Mouse (Mus musculus) small intestine, adult 2 months (tissue): ENCODE data around the gene Tnik. TPM values are rescaled to one million over a fixed set of nuclear protein-coding genes. Genes with fewer than 3 reads are reported as not detected.

Experiments
- H3K27ac ChIP-seq: fragments of 200-500 bp; 2 replicates; pipeline ENCODE4 v1.5.1; 2012; ENCODE audit warnings: low read depth, low read length, control low read depth, inconsistent platforms; ENCODE audit not compliant: insufficient read depth
- H3K27me3 ChIP-seq: fragments of 200-500 bp; 2 replicates; pipeline ENCODE4 v1.6.1; 2012; ENCODE audit warnings: mild to moderate bottlenecking, moderate library complexity, low read length, inconsistent platforms; ENCODE audit not compliant: control insufficient read depth, insufficient read depth
- H3K36me3 ChIP-seq: fragments of 200-500 bp; 2 replicates; pipeline ENCODE4 v1.6.1; 2012; ENCODE audit warnings: mild to moderate bottlenecking, low read length, control low read depth, inconsistent platforms; ENCODE audit not compliant: control insufficient read depth, insufficient read depth
- H3K4me1 ChIP-seq: fragments of 200-500 bp; 2 replicates; pipeline ENCODE4 v1.6.1; 2012; ENCODE audit warnings: low read length, inconsistent platforms, mixed read lengths; ENCODE audit not compliant: control insufficient read depth, insufficient read depth, insufficient read length
- H3K4me3 ChIP-seq: fragments of 200-500 bp; 2 replicates; pipeline ENCODE4 v1.5.1; 2012; ENCODE audit warnings: low read depth, mild to moderate bottlenecking, control low read depth, inconsistent platforms, low read length, moderate library complexity
- CTCF ChIP-seq: fragments of 200-500 bp; IDR thresholded peaks from 2 replicates; pipeline ENCODE4 v1.5.1; 2012; ENCODE audit warnings: low read depth, mild to moderate bottlenecking, control low read depth, inconsistent platforms, low read length, moderate library complexity, mixed read lengths; ENCODE audit not compliant: insufficient replicate concordance, insufficient read length; ENCODE audit errors: extremely low read depth
- POLR2A ChIP-seq: fragments of 200-500 bp; IDR thresholded peaks from 2 replicates; pipeline ENCODE4 v1.6.1; 2012; ENCODE audit warnings: low read depth, mild to moderate bottlenecking, control low read depth, inconsistent platforms, low read length, moderate library complexity
- WGBS: fragments of 180-500 bp; shearing (Covaris S2); methylation state at CpG from one replicate; pipeline ENCODE4 v1.1.7; 2018; 5-methylcytosine and 5-hydroxymethylcytosine counted together
- polyA plus RNA-seq: library from polyadenylated mRNA; depleted of rRNA; stranded (reverse); fragments of >200 nt; gene quantifications from 2 replicates; pipeline ENCODE4 v1.2.3, GENCODE M21; 2012

Tnik gene
- polyA plus RNA-seq, 1 experiment = 10.8 TPM

DNA sequence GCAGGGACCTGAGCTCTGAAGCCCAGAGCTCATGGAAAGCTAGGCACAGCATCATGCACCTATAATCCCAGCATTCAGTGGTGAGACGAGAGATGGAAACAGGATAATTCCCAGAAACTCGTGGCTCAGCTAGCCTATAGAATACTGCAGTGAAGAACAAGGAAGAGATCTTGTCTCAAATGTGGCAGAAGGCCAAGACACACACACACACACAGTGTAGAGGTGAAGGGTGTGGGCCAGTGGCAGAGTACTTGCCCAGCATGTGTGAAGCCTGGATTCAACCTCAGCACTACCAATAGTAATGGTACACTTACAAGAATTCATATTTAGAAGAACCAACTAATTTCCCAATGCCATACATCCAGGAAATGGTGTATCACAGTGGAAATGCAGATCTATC is 24.9 kb upstream of the Tnik start:
- no peaks in the 10 kb centered on the region for H3K27me3 ChIP-seq
- TF ChIP-seq POLR2A (no peak), CTCF (no peak)
- H3K27ac ChIP-seq = no peak overlapping the region
- no peak overlapping the region for H3K4me3 ChIP-seq
- H3K4me1 ChIP-seq = peaks cover 24% of the 10 kb centered on the region
- 31% methylated on average over 2 of the region's 2 CpGs for WGBS
- no peaks in the 10 kb centered on the region for H3K36me3 ChIP-seq

GRCm38 (mm10) chr3:28242561-28242960 is 20.5 kb upstream of the Tnik start:
- no peak for TF ChIP-seq CTCF
- TF ChIP-seq POLR2A = no peak
- WGBS = 92% methylated on average over 2 of the region's 2 CpGs
- no peak overlapping the region for H3K4me3 ChIP-seq
- no peaks in the 10 kb centered on the region for H3K27me3 ChIP-seq
- no peak overlapping the region for H3K27ac ChIP-seq
- H3K36me3 ChIP-seq = no peaks in the 10 kb centered on the region
- peaks cover 7% of the 10 kb centered on the region; the same call in 1 of the 2 replicates for H3K4me1 ChIP-seq

DNA sequence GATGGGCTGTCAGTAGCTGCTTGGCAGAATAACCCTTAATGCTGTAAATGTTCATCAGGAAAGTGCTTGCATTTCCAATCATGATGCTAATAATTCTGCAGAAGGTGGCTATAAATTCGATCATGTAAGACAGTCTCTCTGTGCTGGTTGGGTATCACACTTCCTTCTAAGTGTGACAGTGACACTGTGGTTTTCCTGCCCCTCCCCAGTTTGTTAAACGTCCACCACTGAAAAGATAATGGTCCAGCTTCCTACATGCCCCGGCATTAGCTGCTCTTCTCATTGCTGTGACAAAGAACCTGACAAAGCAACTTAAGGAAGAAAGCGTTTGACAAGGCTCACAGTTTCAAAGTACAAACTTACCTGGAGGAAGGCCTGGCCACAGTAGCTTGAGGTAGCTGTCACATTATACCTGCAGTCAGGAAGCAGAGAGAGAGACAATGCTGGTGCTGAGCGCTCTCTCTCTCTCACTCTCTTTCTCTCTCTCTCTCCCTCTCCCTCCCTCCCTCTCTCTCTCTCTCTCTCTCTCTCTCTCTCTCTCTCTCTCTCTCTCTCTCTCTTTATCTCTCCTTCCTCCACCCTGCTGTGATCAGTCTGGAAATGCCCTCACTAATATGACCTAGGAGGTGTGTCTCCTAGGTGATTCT is 18.6 kb upstream of the Tnik start:
- WGBS = 48% methylated on average over 5 of the region's 5 CpGs
- Histone ChIP-seq H3K27me3 (no peaks in the 10 kb centered on the region), H3K27ac (no peak overlapping the region), H3K4me1 (no peaks in the 10 kb centered on the region; the same call in 1 of the 2 replicates), H3K36me3 (no peaks in the 10 kb centered on the region), H3K4me3 (no peak overlapping the region)
- TF ChIP-seq CTCF (no peak), POLR2A (no peak)

- TF ChIP-seq POLR2A (no peak), CTCF (no peak)
- 60% methylated on average over 3 of the region's 3 CpGs for WGBS
- H3K4me3 ChIP-seq = no peak overlapping the region
- no peak overlapping the region for H3K27ac ChIP-seq
- no peaks in the 10 kb centered on the region; the same call in 1 of the 2 replicates for H3K4me1 ChIP-seq
- H3K27me3 ChIP-seq = no peaks in the 10 kb centered on the region
- H3K36me3 ChIP-seq = no peaks in the 10 kb centered on the region
These were observed 14.6 kb upstream of the Tnik start for GRCm38 (mm10) chr3:28248255-28248957.

DNA sequence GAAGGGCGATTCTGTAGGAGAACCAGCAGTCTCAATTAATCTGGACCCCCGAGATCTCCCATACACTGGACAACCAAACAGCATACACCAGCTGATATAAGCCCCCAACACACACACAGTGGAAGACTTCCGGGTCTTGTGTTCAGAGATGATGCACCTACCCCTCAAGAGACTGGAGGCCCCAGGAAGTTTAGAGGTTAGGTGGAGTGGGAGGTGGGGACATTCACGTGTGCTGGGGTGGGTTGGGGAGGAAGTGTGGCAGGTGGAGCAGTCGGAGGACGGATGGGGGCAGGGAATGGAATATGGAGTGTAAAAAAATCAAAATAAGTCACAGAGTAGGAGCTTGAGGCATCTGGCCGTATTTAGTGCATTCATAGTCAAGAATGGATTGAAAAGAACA is 7.3 kb upstream of the Tnik start:
- Histone ChIP-seq H3K4me1 (no peaks in the 10 kb centered on the region), H3K27me3 (no peaks in the 10 kb centered on the region), H3K36me3 (no peaks in the 10 kb centered on the region), H3K4me3 (no peak overlapping the region), H3K27ac (no peak overlapping the region)
- TF ChIP-seq POLR2A (no peak), CTCF (no peak)
- WGBS = 91% methylated on average over 7 of the region's 7 CpGs

DNA sequence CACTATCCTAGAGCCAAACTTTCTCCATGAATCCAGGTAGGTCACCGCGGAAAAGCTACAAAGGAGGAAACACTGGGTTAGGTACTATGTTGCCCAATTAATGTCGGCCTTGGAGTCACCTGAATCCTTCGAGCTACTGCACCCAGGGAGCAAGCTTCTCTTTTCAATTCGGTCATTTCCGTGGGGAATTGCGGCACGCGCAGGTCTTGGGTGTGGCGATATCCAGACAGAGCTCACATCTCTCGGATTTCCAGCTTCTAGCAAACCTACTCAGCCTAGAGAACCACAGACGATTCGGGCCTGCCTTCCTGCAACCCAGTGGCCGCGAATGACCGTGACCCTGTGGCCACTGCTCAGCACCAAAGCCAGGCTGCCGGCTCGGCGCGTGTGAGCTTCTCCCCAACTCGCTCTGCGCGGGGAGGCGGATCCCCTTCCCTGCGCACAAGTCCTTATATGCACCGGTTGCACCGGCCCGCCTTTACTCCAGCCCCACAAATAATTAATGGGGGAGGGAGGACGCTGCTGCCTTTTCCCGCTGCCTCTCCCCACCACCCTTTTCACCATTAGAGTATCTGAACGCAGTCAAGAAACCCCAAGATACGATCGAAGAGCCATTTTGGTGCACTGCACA is 528 bp upstream of the Tnik start:
- H3K27ac ChIP-seq = peak overlapping the region; percentile 79
- no peaks in the 10 kb centered on the region for H3K27me3 ChIP-seq
- WGBS = under 1% methylated on average over 33 of the region's 33 CpGs
- no peak for TF ChIP-seq POLR2A
- 0 out of 2 replicates have a peak, but pooled peaks have one; percentile 11 for TF ChIP-seq CTCF
- peaks cover 3% of the 10 kb centered on the region for H3K4me1 ChIP-seq
- peak overlapping the region; percentile 83 for H3K4me3 ChIP-seq
- H3K36me3 ChIP-seq = no peaks in the 10 kb centered on the region
